Mouse (Mus musculus) spleen, adult 18-20 months (tissue): ENCODE data around the gene Bcl2l1.
A peak's percentile ranks its signal among the peaks of the same experiment; 100 is the strongest.

Source experiments
- DNase-seq, 2 experiments: peaks; one replicate each; pipeline ENCODE4 v3.0.0; 2022; ENCODE audit warnings: mixed read lengths in 2 of 2

The Bcl2l1 gene

DNA sequence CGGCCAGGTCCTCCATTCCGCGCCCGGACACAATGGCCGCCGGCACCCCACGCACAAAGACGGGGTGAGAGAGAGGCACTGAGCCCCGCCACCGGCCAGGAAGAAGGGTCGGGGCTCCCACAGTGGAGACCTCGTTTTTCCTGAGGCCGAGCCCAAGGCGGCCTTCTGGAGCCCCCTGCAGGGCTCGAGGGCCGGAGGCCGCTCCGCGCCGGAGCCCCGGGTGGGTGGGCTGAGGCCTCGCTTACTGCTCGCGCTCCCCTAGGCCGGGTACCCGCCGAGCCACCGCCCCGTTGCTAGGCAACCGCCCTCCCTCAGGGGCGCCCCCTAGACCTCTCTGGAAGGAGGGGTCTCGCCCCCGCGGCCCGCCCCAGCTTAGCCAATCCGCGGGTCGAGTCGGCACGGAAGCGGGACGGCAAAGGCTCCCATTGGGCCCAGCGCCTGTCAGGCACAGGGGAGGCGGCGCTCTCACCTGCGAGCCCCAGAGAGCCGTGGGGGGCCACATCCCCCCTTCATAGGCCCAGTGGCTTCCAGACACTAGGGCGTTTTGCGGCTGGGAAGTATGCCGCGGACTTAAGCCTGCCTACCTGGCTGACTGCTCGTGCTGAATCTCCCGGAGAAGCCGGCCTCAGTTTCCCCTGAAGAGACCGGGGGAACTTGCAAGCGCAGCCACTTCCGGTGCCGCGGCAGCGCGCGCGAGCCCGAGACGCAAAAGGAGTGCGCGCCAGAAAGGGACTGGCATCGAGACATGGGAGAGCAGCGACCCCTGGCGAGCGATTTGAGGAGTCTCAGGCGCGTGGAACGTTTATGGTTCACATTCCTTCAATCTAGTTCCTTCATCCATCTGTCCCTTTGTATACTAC is at the start of gene Bcl2l1:
TSS of gene Bcl2l1 (minus strand) at position 710 of the 860 bp plus-strand sequence.
- DNase-seq, result peak; percentile 95 to 96

- DNase-seq, result no peak
Measured at GRCm38 (mm10) chr2:152880898-152881297, 49.4 kb upstream of the Bcl2l1 start.

DNA sequence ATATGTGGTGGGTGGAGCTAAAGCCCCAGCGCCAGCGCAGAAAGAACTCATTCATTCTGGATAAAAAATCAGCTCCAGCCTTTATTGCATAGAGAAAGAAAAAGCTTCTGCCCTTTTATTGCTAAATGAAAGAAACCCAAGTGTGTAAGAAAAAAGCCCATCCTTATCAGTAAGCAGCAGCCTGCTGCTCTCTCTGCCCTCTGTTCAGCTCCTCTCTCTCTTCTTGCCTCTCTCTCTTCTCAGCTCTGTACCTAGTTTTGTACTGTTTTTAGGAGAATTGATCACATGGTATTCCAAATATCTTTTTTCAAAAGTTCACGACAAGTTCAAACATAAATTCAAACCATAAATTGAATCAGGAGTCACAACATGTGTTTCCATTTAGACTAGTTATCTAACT is 46.7 kb upstream of the Bcl2l1 start:
- no peak for DNase-seq

DNA sequence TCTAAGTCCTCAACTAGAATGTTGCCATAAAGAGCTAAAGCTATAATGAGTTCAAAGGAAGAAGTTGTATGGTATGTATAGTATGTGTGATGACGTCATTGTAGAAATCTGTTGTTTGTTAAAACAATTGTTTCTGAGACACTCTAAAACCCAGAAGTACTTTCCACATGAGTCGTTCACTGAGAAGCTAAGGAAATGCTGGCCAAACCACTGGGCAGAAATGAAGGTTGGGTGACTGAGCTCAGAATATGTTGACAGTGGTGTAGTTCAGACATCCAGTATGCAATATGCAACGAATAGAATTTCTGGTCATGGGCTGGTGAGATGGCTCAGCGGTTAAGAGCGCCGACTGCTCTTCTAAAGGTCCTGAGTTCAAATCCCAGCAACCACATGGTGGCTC is 31.8 kb upstream of the Bcl2l1 start:
- DNase-seq, result no peak

GRCm38 (mm10) chr2:152862638-152863037 is 31.1 kb upstream of the Bcl2l1 start:
- no peak for DNase-seq

DNA sequence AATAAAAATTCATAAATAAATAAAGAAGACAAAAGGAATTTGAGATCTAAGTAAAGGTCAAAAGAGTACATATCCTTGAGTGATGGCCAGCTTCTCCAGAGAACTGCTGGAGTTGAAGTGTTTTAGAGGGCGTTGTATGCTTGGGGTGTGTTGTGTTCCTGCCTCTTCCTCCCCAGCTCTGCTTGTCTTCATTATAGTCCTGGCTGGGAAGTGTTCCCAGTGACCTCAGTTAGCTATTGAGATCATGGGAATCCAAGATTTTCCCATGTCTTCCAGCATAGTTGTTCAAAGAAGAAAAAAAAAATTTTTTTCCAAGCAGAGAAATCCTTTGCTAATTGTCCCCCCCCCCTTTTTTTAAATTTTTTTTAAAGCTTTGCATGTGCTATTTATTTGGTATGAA is 30.4 kb upstream of the Bcl2l1 start:
- no peak for DNase-seq

- DNase-seq, result no peak
Measured at GRCm38 (mm10) chr2:152859501-152859900, 28.0 kb upstream of the Bcl2l1 start.

GRCm38 (mm10) chr2:152848466-152848865 is 16.9 kb upstream of the Bcl2l1 start:
- DNase-seq, result no peak

DNA sequence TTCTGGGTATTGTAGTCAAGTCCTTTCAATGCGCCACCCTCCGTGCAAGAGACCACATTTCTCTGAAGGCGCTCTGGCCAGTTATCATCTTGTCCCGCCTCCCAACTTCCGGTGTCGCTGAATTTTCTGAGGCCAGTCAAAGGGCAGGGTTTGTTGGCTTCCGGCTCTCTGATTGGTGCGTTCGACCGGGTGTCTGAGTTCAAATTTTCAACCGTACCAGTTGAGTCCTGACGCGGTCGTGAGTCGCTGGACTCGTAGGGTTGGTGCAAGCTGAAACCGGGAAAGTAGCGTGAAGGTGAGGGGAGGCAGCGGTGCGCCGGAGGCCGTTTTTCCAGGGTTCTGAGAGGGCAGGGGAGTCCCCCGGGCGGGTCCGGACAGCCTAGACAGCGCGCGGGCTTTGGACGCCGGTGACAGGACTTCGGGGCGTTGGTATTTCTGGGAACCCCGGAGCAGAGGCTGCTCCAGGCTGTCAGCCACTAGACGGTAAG is 16.3 kb upstream of the Bcl2l1 start, which contains the start of gene Tpx2:
TSS of gene Tpx2 (plus strand) at position 150 of the 488 bp plus-strand sequence.
- DNase-seq, result peak; percentile 89 to 91

DNA sequence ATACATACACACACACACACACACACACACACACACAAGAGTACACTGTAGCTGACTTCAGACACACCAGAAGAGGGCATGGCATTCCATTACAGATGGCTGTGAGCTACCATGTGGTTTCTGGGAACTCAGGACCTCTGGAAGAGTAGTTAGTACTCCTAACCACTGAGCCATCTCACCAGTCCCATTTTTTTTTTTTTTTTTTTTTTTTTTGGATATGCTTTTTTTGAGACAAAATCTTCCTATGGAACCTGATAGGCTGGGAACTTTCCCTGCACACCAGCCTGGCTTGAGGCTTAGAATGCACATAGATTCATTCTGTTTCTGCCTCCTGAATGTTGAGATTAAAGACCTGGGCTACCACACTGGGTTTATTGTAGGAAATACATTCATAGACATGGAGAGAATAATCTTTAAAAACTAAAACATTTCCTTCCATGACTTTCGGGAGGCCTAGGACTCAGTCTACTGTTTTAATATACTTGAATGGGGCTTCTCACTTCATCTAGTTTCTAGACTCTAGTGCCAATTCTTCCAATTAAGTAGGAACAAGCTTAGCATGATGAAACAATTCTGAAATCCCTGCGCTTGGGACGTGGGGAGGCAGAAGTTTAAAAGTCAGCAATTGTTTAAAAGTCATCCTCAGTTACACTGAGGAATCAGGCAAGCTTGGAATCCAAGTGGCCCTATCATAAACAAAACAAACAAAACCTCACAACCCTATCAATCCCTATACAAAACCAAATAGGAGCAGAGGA is 15.7 kb upstream of the Bcl2l1 start:
- DNase-seq, result no peak

DNA sequence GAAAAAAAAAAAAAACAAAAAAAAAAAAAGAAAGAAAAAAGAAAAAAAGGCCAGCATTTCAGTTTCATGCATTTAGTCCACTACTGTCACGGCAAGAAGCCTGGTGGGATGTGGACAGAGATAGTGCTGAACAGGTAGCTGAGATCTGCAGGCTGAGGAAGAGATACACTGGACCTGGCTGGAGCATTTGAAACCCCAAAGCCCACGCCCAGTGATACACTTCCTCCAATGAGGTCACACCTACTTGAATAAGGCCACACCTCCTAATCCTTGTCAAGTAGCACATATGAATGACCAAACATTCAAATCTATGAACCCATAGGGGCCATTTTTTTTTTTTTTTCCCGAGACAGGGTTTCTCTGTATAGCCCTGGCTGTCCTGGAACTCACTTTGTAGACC is 11.2 kb upstream of the Bcl2l1 start:
- DNase-seq, result no peak

GRCm38 (mm10) chr2:152839256-152839655 is 7.7 kb upstream of the Bcl2l1 start:
- DNase-seq, result no peak

DNA sequence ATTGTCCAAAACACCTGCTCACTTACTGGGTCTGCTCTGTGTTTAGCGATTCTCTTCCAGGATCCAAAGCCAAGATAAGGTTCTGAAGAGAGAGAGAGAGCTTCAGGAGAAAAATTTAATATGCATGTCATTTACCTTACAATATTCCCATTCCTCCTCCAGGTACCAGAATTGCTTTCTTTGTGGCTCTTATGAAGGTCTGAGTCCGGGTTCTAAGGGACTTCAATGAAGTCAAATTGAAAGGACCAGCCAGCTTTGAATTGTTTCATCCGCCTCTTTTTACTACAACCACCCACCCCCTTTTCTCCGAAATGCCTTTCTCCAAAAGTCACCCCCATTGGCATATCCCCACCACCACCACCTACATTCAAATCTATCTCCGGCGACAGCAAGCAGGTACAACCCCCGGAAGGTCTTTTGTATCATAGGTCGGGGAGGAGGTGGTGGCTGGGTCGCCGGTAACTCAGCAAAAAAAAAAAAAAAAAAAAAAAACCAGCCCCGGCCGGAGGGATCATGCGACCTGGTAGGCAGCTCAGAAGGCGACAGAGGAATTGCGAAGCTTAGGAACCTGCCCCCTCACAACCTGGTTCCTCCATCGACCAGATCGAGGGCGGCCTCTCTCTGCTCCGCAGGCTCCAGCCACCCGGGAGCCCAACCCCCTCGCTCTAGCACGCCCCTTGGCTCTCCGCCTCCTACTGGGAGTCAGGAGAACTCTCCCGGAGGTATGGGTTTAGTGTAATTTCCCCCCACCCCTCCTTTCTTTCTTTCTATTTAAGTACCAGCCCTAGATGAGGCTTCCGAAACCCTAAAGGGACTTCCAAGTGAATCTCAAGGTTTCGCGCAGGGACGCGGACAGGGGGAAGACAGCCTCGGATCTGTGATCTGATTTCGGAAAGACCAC is 1.3 kb downstream of the Bcl2l1 start:
- DNase-seq, result peak; percentile 60 to 64

DNA sequence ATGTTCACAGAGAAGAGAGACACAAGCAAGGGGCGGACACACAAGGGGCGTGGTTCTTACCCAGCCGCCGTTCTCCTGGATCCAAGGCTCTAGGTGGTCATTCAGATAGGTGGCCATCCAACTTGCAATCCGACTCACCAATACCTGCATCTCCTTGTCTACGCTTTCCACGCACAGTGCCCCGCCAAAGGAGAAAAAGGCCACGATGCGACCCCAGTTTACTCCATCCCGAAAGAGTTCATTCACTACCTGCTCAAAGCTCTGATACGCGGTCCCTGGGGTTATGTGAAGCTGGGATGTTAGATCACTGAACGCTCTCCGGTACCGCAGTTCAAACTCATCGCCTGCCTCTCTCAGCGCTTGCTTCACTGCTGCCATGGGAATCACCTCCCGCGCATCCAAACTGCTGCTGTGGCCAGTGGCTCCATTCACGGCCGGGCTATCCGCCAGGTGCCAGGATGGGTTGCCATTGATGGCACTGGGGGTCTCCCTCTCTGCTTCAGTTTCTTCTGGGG is 2.1 kb downstream of the Bcl2l1 start:
- DNase-seq, result no peak

DNA sequence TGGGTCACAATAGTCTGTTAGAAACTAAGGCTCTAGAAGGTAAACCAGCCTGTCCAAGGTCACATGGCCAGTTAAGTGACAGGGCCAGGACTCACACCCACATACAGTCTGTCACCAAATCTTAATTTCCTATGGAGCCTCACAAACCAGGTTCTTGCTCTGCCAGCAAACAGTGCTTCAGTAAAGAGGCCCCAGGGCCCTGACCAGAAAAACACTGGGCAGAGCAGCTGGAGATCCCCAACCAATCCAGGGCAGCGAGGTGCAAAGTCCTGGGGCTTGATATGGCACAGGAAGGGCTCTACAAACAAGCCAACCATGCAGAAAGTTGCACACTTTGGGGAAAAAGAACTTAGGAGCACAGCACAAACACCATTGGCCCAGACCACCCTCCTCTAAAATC is 3.0 kb downstream of the Bcl2l1 start:
- no peak for DNase-seq

DNA sequence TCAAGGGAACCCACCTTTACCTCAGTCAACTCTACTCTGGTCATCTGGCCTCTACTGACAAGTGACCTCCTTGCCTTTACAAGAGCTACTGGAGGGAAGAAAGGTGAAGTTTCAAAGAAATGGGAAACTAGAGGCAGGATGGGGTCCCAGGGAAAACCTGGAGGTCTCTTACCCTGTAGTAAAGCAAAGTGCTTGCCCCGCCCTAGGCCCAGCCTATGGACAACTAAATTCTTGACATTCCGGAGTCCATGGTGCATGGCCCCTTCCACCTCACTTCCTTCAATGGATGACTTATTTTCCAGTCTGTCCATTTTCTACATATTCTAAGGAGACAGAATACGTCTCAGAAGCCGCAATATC is 3.5 kb downstream of the Bcl2l1 start:
- no peak for DNase-seq

DNA sequence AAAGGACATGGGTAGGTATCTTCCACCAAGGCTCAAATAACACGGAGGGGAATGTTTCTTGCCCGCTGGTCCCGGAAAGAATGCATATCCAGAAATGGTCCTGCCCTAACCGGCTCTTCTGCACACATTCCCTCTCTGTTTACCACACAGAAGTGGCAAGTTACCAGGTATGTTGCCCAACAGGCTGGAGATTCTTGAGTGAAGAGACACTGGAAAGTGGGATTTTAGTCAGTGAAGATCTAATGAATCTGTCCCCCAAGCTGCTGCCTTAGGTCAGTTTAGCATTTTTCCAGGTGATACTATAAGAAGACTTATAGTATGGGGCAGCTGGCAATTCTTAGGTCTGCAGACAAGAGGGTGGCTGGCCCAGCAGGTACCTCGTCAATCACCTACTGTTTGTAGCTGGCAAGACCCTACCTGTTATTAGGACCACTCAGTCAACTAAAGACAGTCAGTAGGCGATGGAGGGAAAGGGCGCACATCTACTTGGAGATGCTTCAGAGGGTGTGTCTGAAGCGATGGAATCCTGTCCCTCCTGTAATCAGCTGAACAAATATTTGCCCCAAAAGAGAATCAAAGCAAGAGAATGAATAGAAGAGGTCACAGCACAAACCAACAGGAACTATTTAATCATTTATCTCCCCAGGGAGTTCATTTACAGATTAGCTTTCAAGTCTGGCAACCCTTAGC is 4.1 kb downstream of the Bcl2l1 start:
- DNase-seq, result no peak

- DNase-seq, result no peak
Measured at GRCm38 (mm10) chr2:152826481-152826880, 5.0 kb downstream of the Bcl2l1 start.

GRCm38 (mm10) chr2:152825713-152826112 is 5.8 kb downstream of the Bcl2l1 start:
- DNase-seq, result peak in 1 of 2 experiments; percentile 28

DNA sequence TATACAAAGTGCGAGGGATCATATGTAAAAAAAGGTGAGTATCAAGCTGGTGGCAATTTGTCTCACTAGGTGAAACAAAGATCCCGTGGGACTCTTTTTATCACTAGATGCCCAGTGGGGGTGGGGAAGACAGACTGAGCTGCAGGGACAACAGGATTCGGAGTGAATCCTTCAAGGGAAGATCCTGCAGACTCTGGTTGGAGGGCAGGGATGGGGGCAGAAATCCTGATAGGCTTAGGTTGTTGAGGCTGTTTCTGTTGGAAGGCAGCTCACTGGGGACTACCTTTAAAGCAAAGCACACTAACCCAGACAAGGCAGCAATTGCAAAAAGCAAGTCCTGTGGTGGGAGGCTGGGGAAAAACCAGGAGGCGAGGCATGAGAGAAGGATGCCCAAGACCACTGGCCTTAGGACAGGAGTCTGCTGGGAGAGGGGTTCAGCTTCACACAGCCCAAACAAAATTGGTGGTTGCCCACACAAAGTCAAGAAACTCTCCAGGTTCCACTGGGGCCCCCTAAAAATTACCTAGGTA is 6.3 kb downstream of the Bcl2l1 start:
- DNase-seq, result no peak

DNA sequence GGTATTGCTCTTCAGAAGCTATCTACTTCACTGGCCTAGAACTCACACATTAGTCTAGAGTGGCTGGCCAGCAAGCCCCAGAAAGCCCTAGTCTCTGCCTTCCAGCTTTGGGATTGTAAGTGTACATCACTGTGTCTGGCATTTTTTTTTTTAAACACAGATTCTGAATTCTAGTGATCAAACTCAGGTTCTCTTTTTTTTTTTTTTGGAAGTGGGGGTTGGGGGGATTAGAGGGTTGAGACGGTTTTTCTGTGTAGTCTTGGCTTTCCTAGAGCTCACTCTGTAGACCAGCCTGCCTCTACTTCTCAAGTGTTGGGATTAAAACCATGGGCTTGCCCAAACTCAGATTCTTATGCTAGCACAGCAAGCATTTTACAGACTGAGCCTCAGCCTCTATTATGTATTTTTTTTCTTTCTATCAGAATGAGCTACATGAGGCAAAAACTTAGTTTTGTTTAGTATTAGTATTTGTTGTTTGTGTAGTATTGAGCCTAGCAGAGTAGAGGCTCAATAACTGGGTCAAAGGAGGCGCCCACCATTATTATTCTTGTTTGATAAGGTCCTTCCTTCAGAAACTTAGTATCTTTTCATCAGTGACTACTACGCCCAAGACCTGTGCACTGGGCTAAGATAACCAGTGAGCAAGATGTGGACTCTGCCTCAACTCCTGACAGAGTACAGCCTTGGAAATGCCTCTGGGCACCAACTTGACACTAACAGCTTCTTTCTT is 6.9 kb downstream of the Bcl2l1 start:
- no peak for DNase-seq
